Mouse (Mus musculus) CH12.LX (cell line): ENCODE measurements around the gene Setd6. TPM values are rescaled to one million over a fixed set of nuclear protein-coding genes. Genes with fewer than 3 reads are reported as not detected.

Experiments used
- DNase-seq: peaks from one replicate; pipeline ENCODE4 v3.0.0-alpha.2; 2013; ENCODE audit errors: extremely low read depth
- H3K27ac ChIP-seq: 2 replicates; pipeline ENCODE4 v1.5.1; 2012; ENCODE audit warnings: low read depth, mild to moderate bottlenecking, control low read depth, moderate library complexity; ENCODE audit not compliant: insufficient read depth
- H3K27me3 ChIP-seq: replicated peaks from 2 replicates; pipeline ENCODE3; 2012; ENCODE audit warnings: inconsistent platforms
- H3K36me3 ChIP-seq, 2 experiments: replicated peaks in 1 of 2; 2 replicates each; pipeline versions ENCODE3 to v1.6.1; 2012; ENCODE audit warnings: inconsistent platforms in 1 of 2, low read length in 1 of 2, mild to moderate bottlenecking in 1 of 2, mixed read lengths in 1 of 2, moderate library complexity in 1 of 2; ENCODE audit not compliant: control insufficient read depth in 1 of 2, insufficient read depth in 1 of 2
- H3K4me1 ChIP-seq, 2 experiments: 2 replicates each; pipeline ENCODE4 v1.6.1; 2012; ENCODE audit warnings: inconsistent platforms in 1 of 2, moderate library complexity in 1 of 2; ENCODE audit not compliant: insufficient read depth in 2 of 2, control insufficient read depth in 1 of 2
- H3K4me2 ChIP-seq: 2 replicates; pipeline ENCODE4 v1.6.1; 2012; ENCODE audit warnings: low read depth, mild to moderate bottlenecking, control low read depth; ENCODE audit not compliant: poor library complexity, insufficient read depth, severe bottlenecking
- H3K4me3 ChIP-seq, 3 experiments: fragments of 150-350 bp in 1 of 3; sonication (generic) in 1 of 3; replicated peaks in 1 of 3; 2 replicates each; pipeline versions ENCODE3 to v1.5.1; 2011 to 2012; ENCODE audit warnings: low read depth in 2 of 3, low read length in 2 of 3, mild to moderate bottlenecking in 2 of 3, moderate library complexity in 2 of 3, control low read depth in 1 of 3, improper control_type of control experiment in 1 of 3, inconsistent platforms in 1 of 3, mixed read lengths in 1 of 3; ENCODE audit not compliant: poor library complexity in 1 of 3
- H3K79me2 ChIP-seq: replicated peaks from 2 replicates; pipeline ENCODE4 v1.6.1; 2012; ENCODE audit warnings: mild to moderate bottlenecking, moderate library complexity; ENCODE audit not compliant: control insufficient read depth, poor library complexity, insufficient read depth, severe bottlenecking; ENCODE audit errors: extremely low read depth
- H3K9ac ChIP-seq: 2 replicates; pipeline ENCODE4 v1.6.1; 2012; ENCODE audit warnings: low read depth, mild to moderate bottlenecking, control low read depth, moderate library complexity; ENCODE audit not compliant: insufficient read depth
- H3K9me3 ChIP-seq: replicated peaks from 2 replicates; pipeline ENCODE3; 2012; ENCODE audit warnings: low read length, inconsistent platforms, mixed read lengths
- BHLHE40 ChIP-seq: IDR thresholded peaks from 2 replicates; pipeline ENCODE4 v1.6.1; 2011; ENCODE audit warnings: mild to moderate bottlenecking, low read depth, low read length, improper control_type of control experiment
- CHD1 ChIP-seq: IDR thresholded peaks from 2 replicates; pipeline ENCODE4 v1.6.1; 2012; ENCODE audit warnings: low read depth, low read length, improper control_type of control experiment, inconsistent platforms
- CHD2 ChIP-seq: IDR thresholded peaks from 2 replicates; pipeline ENCODE4 v1.6.1; 2011; ENCODE audit warnings: low read length, improper control_type of control experiment
- CTCF ChIP-seq, 2 experiments: IDR thresholded peaks in 1 of 2; conservative IDR thresholded peaks in 1 of 2; 2 replicates each; pipeline ENCODE4 v1.5.1; 2011 to 2012; ENCODE audit warnings: low read depth in 2 of 2, low read length in 2 of 2, improper control_type of control experiment in 1 of 2, inconsistent platforms in 1 of 2, mild to moderate bottlenecking in 1 of 2, moderate library complexity in 1 of 2
- E2F4 ChIP-seq: IDR thresholded peaks from 2 replicates; pipeline ENCODE4 v1.6.1; 2011; ENCODE audit warnings: low read depth, low read length, improper control_type of control experiment; ENCODE audit not compliant: insufficient replicate concordance
- ELF1 ChIP-seq: IDR thresholded peaks from 2 replicates; pipeline ENCODE4 v1.6.1; 2014; ENCODE audit warnings: low read depth, mild to moderate bottlenecking, inconsistent platforms, low read length, improper control_type of control experiment
- IRF4 ChIP-seq: IDR thresholded peaks from 2 replicates; pipeline ENCODE4 v1.6.1; 2014; ENCODE audit warnings: low read depth, mild to moderate bottlenecking, inconsistent platforms, low read length, improper control_type of control experiment
- JUND ChIP-seq: conservative IDR thresholded peaks from 2 replicates; pipeline ENCODE4 v1.6.1; 2011; ENCODE audit warnings: low read depth, low read length, improper control_type of control experiment
- KAT2A ChIP-seq: IDR thresholded peaks from 2 replicates; pipeline ENCODE4 v1.6.1; 2012; ENCODE audit warnings: low read length, improper control_type of control experiment, inconsistent platforms; ENCODE audit not compliant: insufficient replicate concordance
- MAZ ChIP-seq: IDR thresholded peaks from 2 replicates; pipeline ENCODE4 v1.6.1; 2012; ENCODE audit warnings: low read depth, mild to moderate bottlenecking, inconsistent platforms, low read length, improper control_type of control experiment, moderate library complexity
- MYC ChIP-seq: IDR thresholded peaks from 2 replicates; pipeline ENCODE4 v1.6.1; 2011; ENCODE audit warnings: low read depth, mild to moderate bottlenecking, improper control_type of control experiment, low read length
- NELFE ChIP-seq: IDR thresholded peaks from 2 replicates; pipeline ENCODE4 v1.6.1; 2011; ENCODE audit warnings: low read depth, low read length, improper control_type of control experiment
- POLR2A ChIP-seq: IDR thresholded peaks from 2 replicates; pipeline ENCODE4 v1.6.1; 2011; ENCODE audit warnings: low read depth, mild to moderate bottlenecking, improper control_type of control experiment, low read length
- POLR2AphosphoS2 ChIP-seq: IDR thresholded peaks from 2 replicates; pipeline ENCODE4 v1.6.1; 2011; ENCODE audit warnings: low read depth, low read length, improper control_type of control experiment
- RAD21 ChIP-seq: IDR thresholded peaks from 2 replicates; pipeline ENCODE4 v1.6.1; 2011; ENCODE audit warnings: low read depth, mild to moderate bottlenecking, low read length, improper control_type of control experiment, moderate library complexity
- SIN3A ChIP-seq: IDR thresholded peaks from 2 replicates; pipeline ENCODE4 v1.6.1; 2012; ENCODE audit warnings: low read length, improper control_type of control experiment, inconsistent platforms
- SMC3 ChIP-seq: IDR thresholded peaks from 2 replicates; pipeline ENCODE4 v1.6.1; 2011; ENCODE audit warnings: low read depth, low read length, improper control_type of control experiment
- USF2 ChIP-seq: conservative IDR thresholded peaks from 2 replicates; pipeline ENCODE4 v1.6.1; 2011; ENCODE audit warnings: low read depth, low read length, improper control_type of control experiment
- ZKSCAN1 ChIP-seq: IDR thresholded peaks from 2 replicates; pipeline ENCODE4 v1.6.1; 2012; ENCODE audit warnings: low read depth, inconsistent platforms, low read length, improper control_type of control experiment, borderline replicate concordance
- ZMIZ1 ChIP-seq: IDR thresholded peaks from 2 replicates; pipeline ENCODE4 v1.6.1; 2012; ENCODE audit warnings: low read depth, mild to moderate bottlenecking, inconsistent platforms, low read length, improper control_type of control experiment
- ZNF384 ChIP-seq: IDR thresholded peaks from 2 replicates; pipeline ENCODE4 v1.6.1; 2012; ENCODE audit warnings: low read depth, low read length, improper control_type of control experiment, inconsistent platforms
- dilution Hi-C: fragments of 300-500 bp; cut with MboI; formaldehyde crosslinking; loops from 2 replicates; pipeline ENCODE4 v1.14.3; 2020; ENCODE audit warnings: low sequenced_read_pairs; ENCODE audit not compliant: extremely low pct_unique_long_range_greater_than_20kb, extremely low pct_ligation_motif_present
- in situ Hi-C: fragments of 300-500 bp; cut with MboI; formaldehyde crosslinking; loops from 3 replicates; pipeline ENCODE4 v1.14.3; 2019; ENCODE audit warnings: low sequenced_read_pairs, low pct_ligation_motif_present, low pct_unique_long_range_greater_than_20kb, mixed read lengths
- polyA plus RNA-seq: library from polyadenylated mRNA; unstranded; fragments of >175 nt; gene quantifications from 2 replicates; pipeline ENCODE4 v1.2.1, GENCODE M21; 2012; ENCODE audit warnings: low read depth; ENCODE audit not compliant: insufficient read length
- total RNA-seq, 2 experiments: library from RNA; depleted of rRNA; stranded (reverse); fragments of 300-350 nt in 1 of 2; fragments of >200 nt in 1 of 2; gene quantifications; 2 replicates each; pipeline ENCODE4 v1.2.3; 2012 to 2014

Setd6 gene
- total and polyA plus RNA-seq, 3 experiments: 29.6 to 50.6 (median 29.7) TPM

GRCm38 (mm10) chr8:95748028-95748427 lies 32.3 kb downstream of the Setd6 start:
- Histone ChIP-seq H3K4me2 (no peak overlapping the region), H3K27ac (no peak overlapping the region)
- no peak for TF ChIP-seq ELF1
- no peak for TF ChIP-seq MAZ
- TF ChIP-seq, all 38 proteins: peak for 0
- in situ Hi-C loops (no loop called here), dilution Hi-C loops (no loop called here)
- Histone ChIP-seq H3K79me2 (no peaks in the 10 kb centered on the region; the same call in 1 of the 2 replicates), H3K36me3 (peaks cover 56 to 95% of the 10 kb centered on the region in 2 experiments), H3K27me3 (no peaks in the 10 kb centered on the region), H3K9ac (no peak overlapping the region), H3K4me3 (no peak overlapping the region), H3K9me3 (no peaks in the 10 kb centered on the region), H3K4me1 (no peaks in the 10 kb centered on the region)
- no peak for DNase-seq

DNA sequence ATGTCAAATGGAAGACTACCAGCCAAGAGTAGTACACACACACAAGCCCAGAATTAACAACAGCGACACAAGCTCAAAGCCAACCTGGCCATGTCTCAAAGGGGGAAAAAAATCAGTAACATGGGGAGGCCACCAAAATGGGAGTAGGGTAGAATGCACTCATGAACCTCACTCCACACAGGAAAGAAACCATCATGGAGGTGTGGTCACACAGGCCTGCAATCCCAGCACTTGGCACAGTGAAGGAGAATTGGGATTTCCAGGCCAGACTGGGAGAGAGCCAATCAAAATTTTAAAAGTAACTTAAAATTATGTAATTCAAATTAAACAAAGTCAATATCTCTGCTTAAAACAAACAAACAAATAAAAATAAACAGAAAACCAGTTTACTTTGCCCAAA lies 36.2 kb downstream of the Setd6 start:
- DNase-seq: no peak
- dilution Hi-C loops: no loop called here
- Histone ChIP-seq H3K4me3 (no peak overlapping the region), H3K9me3 (no peaks in the 10 kb centered on the region), H3K4me1 (no peaks in the 10 kb centered on the region), H3K27ac (no peak overlapping the region), H3K4me2 (no peak overlapping the region), H3K9ac (no peak overlapping the region), H3K79me2 (no peaks in the 10 kb centered on the region; the same call in 1 of the 2 replicates), H3K27me3 (no peaks in the 10 kb centered on the region), H3K36me3 (peaks cover 52 to 97% of the 10 kb centered on the region in 2 experiments)
- in situ Hi-C loops: no loop called here
- no peak for TF ChIP-seq NELFE
- no peak for TF ChIP-seq SMC3
- TF ChIP-seq MAZ: no peak
- TF ChIP-seq SIN3A: no peak
- no peak for TF ChIP-seq BHLHE40
- no peak for TF ChIP-seq ZNF384
- no peak for TF ChIP-seq RAD21

- Histone ChIP-seq H3K27ac (no peak overlapping the region), H3K27me3 (no peaks in the 10 kb centered on the region), H3K9ac (no peak overlapping the region), H3K36me3 (peaks cover 49 to 93% of the 10 kb centered on the region in 2 experiments), H3K79me2 (peaks cover 3% of the 10 kb centered on the region; the same call in 1 of the 2 replicates), H3K4me3 (no peak overlapping the region), H3K4me2 (no peak overlapping the region), H3K4me1 (no peaks in the 10 kb centered on the region), H3K9me3 (no peaks in the 10 kb centered on the region)
- dilution Hi-C loops (no loop called here), in situ Hi-C loops (no loop called here)
- DNase-seq: no peak
- TF ChIP-seq E2F4 (no peak), CTCF (conservative IDR thresholded peaks at IDR 0.05 in 1 of 2, IDR thresholded peaks at IDR 0.05 in 1 of 2; ENCODE audit: low read depth in 2 of 2, low read length in 2 of 2) (no peak), ZNF384 (no peak), BHLHE40 (no peak), CHD2 (no peak), USF2 (no peak), POLR2AphosphoS2 (no peak), ZMIZ1 (no peak), IRF4 (no peak), POLR2A (no peak), MYC (no peak), JUND (no peak), RAD21 (no peak), CHD1 (no peak), KAT2A (no peak), SMC3 (no peak), ZKSCAN1 (no peak), MAZ (no peak)
Measured at GRCm38 (mm10) chr8:95760323-95760722, 44.6 kb downstream of the Setd6 start.
